Mouse (Mus musculus) left cerebral cortex, adult 6 months (tissue): Measurements from ENCODE around the gene Hoxb4. TPM values are rescaled to one million over a fixed set of nuclear protein-coding genes. Genes with fewer than 3 reads are reported as not detected.

Experiments used
- long read RNA-seq, 2 experiments: library from polyadenylated mRNA; unstranded; transcript quantifications; one replicate each; pipeline ENCODE4 v2.0.0; 2019 to 2020
- polyA plus RNA-seq: library from polyadenylated mRNA; unstranded; fragments of <200 nt; fragmentation: Nextera tagmentation; gene quantifications from 2 replicates; pipeline ENCODE4 v1.2.3, GENCODE M21; 2021

Hoxb4 gene
- polyA plus RNA-seq: not detected in 2 replicates
- long read RNA-seq, experiment 1: 0 reads
- long read RNA-seq, experiment 2: 0 reads

DNA sequence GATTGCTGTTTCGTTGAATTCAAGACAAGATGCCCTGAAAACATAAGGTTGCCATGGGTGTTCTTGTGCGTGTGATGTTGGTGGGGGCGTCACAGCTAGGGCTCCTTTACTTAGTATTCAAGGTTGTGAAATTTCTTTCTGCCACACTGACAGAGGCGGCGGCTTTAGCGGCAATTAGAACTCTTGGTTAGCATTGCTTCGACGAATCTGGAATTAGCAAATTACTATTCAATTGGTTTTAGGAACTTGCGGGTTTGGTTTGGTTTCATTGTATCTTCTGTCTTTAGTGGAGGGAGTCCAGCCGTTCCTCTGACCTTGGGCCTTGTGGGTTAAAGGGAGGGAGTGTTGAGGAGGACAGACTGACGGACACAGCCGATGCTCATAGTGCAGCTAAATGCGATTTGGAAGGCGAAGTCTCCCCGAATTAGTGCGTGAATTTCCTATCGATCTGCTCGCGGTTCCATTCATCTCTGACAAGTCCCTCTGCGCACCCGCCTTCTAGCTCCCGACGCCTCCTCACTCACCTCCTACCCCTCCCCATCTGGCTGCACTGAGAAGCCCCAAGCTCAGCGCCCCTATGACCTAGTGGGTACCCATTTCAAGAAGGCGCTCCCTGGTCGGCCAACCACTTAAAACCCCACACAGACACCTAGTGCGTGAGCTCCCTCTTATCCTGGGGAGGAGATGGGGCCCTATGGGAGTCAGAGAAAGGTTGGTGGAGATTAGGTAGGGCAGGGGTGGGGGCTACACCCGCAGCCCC is at the start of gene Hoxb4:
Gene Hoxb4, plus strand, starts transcription at position 660 of the 760 bp plus-strand sequence.

DNA sequence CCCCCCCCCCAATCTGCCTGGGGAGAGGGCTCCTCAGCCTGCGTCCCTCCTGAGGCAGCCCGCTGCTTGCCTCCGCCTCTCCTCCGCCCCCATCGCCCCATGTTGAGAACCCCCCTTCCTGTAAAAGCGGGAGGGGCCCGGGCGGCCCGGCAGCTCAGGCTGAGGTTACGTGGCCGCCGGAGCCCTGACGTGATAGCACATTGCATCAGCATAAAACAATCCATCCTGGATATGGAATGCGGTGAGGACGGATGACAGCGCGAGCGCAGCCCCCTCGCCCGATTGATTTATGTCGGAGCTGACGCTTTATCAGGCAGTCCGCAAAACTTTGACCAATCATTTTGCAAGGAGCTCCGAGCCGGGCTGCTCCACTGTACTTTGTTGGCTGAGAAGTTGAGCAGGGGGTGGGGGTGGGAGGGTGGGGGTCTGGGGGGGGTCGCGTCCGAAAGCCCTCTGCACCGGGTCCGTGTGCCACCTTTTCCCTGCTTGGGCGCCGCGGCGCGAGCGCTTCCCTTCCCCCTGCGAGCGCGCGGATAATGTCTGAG is 47.0 kb upstream of the Hoxb4 start, which contains the start of gene Hoxb9:
Gene Hoxb9, plus strand, starts transcription at position 462 of the 545 bp plus-strand sequence.

DNA sequence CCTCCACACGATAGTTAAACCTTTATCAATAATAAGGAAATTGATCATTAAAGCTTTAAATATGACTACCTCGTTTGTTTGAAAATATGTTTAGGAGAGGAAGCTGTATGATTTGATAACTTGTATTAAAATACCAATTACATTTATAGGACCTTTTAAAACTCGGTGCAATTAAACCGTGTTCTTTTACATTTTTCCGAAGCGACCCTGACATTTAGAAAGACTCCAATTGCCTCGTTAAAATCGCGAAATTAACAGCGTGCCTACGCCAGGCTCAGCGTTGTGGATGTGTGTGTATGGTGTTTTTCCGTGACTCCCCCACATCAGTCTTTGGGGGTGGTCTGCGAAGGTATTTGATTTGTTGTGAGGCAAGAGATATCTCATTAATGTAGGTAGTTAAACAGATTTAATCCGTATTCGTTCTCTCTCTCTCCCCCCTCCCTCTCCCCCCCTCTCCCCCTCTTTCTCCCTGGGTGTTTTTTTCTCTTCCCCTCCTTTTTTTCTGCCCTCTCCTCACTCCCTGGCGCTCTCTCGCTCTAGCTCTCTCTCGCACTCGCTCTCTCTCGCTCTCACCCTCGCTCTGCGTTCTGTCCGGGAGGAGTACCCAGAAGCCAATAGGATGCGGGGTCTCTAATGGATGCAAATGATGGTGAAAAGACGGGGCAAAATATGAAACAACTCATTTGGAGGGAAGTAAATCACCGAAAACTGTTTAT is 36.1 kb upstream of the Hoxb4 start, which contains the start of gene Hoxb8:
Gene Hoxb8, plus strand, starts transcription at position 51 of the 716 bp plus-strand sequence.

DNA sequence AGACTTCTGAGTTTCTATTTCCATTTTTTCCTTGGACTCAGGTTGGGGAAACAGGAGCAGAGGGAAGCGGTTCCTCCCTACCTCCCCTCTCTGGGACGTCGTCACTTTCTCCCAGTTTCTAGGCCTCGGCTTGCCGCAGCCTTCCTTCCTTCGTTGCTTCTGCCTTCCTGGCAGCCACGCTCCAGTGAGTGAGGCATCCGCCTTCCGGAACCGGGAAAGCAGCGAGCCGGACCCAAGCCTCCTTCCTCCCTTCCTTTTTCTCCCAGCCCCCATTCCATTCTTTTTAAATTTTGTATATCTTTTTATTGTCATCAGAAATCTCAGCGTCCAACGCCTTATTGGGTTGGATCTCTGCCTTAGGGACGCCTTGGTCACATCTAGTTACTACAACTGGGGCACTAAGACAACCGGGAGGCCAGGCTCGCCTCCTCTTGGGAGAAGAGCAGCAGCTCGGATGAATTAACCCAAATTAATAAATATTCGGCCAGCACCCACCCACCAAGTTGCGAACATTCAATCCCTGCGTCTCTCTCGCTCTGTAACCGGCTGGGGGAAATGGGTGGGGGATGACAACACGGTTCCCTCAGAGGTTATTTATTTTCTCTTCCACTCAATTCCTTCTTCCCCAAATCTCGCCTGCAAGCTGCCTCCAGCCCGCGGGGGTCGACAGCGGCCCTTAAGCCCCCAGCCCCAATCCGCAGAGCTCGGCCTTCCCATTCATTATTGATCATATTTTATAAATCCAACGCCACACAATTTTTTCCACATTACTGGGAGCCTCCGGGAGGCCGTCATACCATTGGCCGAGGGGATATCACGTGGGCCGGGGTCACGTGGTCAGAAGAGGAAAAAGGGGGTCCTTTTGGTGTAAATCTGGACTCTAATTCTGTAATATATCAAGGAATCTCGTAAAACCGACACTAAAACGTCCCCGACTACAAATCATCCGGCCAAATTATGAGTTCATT is 32.0 kb upstream of the Hoxb4 start, which contains the start of gene Hoxb7:
Gene Hoxb7, plus strand, starts transcription at position 853 of the 968 bp plus-strand sequence.

DNA sequence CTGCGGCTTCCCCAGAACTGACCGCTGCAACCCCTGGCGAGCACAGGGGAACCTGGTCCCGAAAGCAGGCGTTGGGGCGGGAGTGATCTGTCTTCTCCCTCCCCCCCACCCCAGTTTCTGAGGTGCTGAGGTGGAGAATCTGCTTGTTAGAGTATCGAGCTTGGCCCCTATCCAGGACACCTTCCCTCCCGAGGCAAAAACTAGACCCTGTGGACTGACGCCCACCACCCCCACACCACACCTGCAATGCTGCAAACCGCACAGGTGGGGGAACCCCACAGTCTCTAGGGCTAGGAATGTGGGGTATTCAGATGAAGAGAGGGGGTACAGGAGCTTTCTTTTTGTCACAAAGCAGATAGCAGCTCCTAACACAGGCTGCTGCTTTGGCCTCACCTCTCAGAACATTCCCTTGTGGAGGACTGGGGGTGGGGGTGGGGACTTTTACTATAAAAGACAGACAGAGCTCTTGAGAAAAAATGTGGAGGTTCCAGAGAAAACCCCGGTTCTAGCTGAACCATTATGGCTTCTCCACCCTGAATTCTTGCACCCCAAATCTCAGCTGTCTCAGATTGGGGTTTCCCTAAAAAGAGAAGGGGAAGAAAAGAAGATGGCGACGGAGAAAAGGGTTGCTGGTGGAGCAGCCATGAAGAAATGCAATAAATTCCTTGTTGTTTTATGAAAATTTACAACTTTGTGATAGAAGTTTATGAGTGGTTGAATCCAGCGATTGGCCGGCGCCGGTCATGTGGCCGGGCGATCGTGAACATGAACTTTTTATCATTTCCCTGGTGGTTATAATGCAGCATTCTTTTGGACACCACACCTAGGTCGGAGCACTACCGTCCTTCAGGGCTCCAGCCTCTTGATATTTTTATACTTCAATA is 26.1 kb upstream of the Hoxb4 start, which contains the start of gene Hoxb6:
Gene Hoxb6, plus strand, starts transcription at position 796 of the 884 bp plus-strand sequence.

DNA sequence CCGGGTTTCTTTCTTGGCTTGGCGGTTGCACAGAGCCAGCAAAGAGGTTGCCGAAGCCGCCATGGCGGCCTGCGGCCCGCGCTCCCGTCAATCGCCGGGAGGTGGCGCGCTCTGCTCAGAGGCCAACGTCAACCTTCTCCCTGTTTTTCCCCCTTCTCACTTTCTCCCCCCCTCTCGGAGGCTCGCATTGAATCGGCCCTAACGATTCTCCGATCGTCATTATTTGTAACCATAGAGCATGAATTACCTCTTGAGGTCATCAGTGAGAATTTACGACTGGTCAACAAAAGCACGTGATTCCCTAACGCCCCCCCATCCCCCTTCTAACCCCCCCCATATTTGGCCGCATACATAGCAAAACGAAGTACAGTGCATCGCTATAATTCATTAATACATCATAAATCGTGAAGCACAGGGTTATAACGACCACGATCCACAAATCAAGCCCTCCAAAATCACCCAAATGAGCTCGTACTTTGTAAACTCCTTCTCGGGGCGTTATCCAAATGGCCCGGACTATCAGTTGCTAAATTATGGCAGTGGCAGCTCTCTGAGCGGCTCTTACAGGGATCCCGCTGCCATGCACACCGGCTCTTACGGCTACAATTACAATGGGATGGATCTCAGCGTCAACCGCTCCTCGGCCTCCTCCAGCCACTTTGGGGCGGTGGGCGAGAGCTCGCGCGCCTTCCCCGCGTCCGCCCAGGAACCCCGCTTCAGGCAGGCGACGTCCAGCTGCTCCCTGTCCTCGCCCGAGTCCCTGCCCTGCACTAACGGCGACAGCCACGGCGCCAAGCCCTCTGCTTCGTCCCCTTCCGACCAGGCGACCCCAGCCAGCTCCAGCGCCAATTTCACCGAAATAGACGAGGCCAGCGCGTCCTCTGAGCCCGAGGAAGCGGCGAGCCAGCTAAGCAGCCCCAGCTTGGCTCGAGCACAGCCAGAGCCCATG is 14.6 kb upstream of the Hoxb4 start, which contains the start of gene Hoxb5:
Gene Hoxb5, plus strand, starts transcription at position 186 of the 949 bp plus-strand sequence.

DNA sequence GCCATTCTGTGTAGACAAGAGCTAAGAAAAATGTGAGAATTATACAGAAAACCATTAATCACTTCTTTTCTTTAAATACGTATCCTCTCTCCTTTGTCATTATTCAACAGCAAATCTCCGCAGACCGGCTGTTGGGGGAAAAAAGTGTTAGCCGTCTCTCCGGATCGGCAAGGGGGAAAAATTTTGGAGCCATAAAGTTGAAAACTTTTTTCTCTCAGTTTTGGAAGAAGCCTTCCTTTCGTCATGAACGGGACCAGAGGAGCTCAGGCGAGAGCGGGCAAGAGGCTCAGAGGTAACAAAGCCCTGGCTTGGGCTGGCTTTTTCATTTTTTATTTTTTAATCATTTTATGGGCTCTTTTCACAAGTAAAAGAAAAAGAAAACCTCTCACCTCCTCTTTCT is 5.1 kb downstream of the Hoxb4 start, which contains the start of gene Hoxb3:
Gene Hoxb3, plus strand, starts transcription at position 173 of the 400 bp plus-strand sequence.

DNA sequence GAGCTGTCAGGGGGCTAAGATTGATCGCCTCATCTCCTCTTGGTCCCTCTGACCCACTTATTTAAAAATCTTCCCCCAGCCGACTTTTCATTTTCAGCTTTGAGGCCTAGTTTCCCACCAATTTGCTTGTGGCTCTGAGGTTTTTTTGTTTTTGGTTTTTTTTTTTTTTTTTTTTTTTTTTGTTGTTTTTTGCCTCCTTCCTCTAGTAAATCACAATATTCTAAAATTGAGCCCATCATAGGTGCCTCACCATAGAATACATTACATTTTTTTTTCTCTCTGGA is 32.2 kb downstream of the Hoxb4 start, which contains the start of gene Hoxb2:
Gene Hoxb2, plus strand, starts transcription at position 185 of the 284 bp plus-strand sequence.

DNA sequence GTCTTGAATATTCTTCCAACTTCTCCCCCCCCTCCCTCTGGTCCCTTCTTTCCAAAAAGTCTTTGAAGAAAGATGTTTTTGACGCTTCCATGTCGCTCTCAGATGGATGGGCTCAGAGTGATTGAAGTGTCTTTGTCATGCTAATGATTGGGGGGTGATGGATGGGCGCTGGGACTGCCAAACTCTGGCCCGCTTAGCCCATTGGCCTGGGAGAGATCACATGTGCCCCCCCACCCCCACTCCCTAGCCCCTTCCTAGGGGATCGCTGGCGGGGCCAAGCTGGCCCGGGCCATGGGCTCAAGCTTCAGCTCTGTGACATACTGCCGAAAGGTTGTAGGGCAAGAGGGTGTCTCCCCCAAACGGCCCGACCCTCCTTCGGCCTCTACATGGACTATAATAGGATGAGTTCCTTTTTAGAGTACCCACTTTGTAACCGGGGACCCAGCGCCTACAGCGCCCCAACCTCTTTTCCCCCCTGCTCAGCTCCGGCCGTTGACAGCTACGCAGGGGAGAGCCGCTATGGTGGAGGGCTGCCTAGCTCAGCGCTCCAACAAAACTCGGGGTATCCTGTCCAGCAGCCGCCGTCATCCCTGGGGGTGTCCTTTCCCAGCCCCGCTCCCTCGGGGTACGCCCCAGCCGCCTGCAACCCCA is 47.5 kb downstream of the Hoxb4 start, which contains the start of gene Hoxb1:
Gene Hoxb1, plus strand, starts transcription at position 312 of the 651 bp plus-strand sequence.

Other genes with a start within 250 kb of the Hoxb4 start
- 1,286 and 1,332 TPM in 2 replicates for gene Atp5g1, start 242.6 kb upstream of the Hoxb4 start, polyA plus RNA-seq
- gene Calcoco2, start 206.3 kb upstream of the Hoxb4 start, polyA plus RNA-seq: not detected in 2 replicates
- gene Ttll6, start 184.5 kb upstream of the Hoxb4 start, polyA plus RNA-seq: not detected in 2 replicates
- gene Hoxb13, start 124.0 kb upstream of the Hoxb4 start, polyA plus RNA-seq: not detected in 2 replicates
- not detected in 2 replicates for gene Hoxb9, start 46.8 kb upstream of the Hoxb4 start, polyA plus RNA-seq
- not detected in 2 replicates for gene Hoxb8, start 36.4 kb upstream of the Hoxb4 start, polyA plus RNA-seq
- not detected in 2 replicates for gene Hoxb7, start 31.6 kb upstream of the Hoxb4 start, polyA plus RNA-seq
- gene Hoxb6, start 25.8 kb upstream of the Hoxb4 start, polyA plus RNA-seq: not detected in 2 replicates
- gene Hoxb5, start 14.9 kb upstream of the Hoxb4 start, polyA plus RNA-seq: not detected in 2 replicates
- gene Hoxb3, start 5.1 kb downstream of the Hoxb4 start, polyA plus RNA-seq: not detected in 2 replicates
- gene Hoxb2, start 32.3 kb downstream of the Hoxb4 start, polyA plus RNA-seq: not detected in 2 replicates
- gene Hoxb1, start 47.5 kb downstream of the Hoxb4 start, polyA plus RNA-seq: not detected in 2 replicates
- gene Skap1, start 146.3 kb downstream of the Hoxb4 start, polyA plus RNA-seq: 2.2 and 2.5 TPM in 2 replicates